Mouse (Mus musculus): ENCODE measurements around the gene Qrich1.

- TF ChIP-seq CTCF (IDR thresholded peaks at IDR 0.05; ENCODE audit: low read depth, low read length) (no peak), POLR2A (IDR thresholded peaks at IDR 0.05; ENCODE audit: extremely low read depth, insufficient read depth, low read length) (no peak)
These were observed 51.4 kb downstream of the Qrich1 start for GRCm38 (mm10) chr9:108567931-108568419.
